Mouse (Mus musculus) left cerebral cortex, adult 6 months (tissue): ENCODE data around the gene Gm21698. TPM values are rescaled to one million over a fixed set of nuclear protein-coding genes. Genes with fewer than 3 reads are reported as not detected.

ENCODE experiments used
- long read RNA-seq, 2 experiments: library from polyadenylated mRNA; unstranded; transcript quantifications; one replicate each; pipeline ENCODE4 v2.0.0; 2019 to 2020
- polyA plus RNA-seq: library from polyadenylated mRNA; unstranded; fragments of <200 nt; fragmentation: Nextera tagmentation; gene quantifications from 2 replicates; pipeline ENCODE4 v1.2.3, GENCODE M21; 2021

Gene Gm21698
- 0.09 TPM in 1 of 2 replicates, not detected in the other for polyA plus RNA-seq
- long read RNA-seq, experiment 1: 0 reads
- long read RNA-seq, experiment 2: 0 reads

DNA sequence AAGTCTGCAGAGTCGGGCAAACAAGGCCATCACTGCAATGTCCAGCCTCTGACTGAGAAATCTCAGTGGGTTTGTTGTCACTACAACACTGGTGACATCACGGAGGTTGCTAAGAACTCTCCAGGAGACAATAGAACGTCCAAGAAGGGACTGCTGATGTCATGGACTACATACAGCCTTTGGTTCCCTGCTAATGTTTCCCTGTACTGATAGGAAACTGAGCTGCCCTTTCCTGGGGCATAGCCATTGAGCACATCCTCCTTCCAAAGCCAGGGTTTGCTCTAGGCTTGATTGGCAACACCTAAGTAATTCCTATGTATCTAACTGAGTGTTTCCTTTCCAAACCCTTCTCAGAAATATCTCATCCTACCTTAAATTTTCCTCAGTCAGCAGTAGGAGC is at the start of gene Gm21698:
TSS of gene Gm21698 (minus strand) at position 101 of the 400 bp plus-strand sequence.

DNA sequence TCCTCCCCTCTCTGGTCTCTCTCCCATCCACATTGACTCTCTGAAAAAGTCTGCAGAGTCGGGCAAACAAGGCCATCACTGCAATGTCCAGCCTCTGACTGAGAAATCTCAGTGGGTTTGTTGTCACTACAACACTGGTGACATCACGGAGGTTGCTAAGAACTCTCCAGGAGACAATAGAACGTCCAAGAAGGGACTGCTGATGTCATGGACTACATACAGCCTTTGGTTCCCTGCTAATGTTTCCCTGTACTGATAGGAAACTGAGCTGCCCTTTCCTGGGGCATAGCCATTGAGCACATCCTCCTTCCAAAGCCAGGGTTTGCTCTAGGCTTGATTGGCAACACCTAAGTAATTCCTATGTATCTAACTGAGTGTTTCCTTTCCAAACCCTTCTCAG is 34.4 kb upstream of the Gm21698 start, which contains the start of gene Gm5862:
TSS of gene Gm5862 (minus strand) at position 101 of the 400 bp plus-strand sequence.

DNA sequence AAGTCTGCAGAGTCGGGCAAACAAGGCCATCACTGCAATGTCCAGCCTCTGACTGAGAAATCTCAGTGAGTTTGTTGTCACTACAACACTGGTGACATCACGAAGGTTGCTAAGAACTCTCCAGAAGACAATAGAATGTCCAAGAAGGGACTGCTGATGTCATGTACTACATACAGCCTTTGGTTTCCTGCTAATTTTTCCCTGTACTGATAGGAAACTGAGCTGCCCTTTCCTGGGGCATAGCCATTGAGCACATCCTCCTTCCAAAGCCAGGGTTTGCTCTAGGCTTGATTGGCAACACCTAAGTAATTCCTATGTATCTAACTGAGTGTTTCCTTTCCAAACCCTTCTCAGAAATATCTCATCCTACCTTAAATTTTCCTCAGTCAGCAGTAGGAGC is 16.2 kb upstream of the Gm21698 start, which contains the start of gene Gm1979:
TSS of gene Gm1979 (minus strand) at position 101 of the 400 bp plus-strand sequence.

DNA sequence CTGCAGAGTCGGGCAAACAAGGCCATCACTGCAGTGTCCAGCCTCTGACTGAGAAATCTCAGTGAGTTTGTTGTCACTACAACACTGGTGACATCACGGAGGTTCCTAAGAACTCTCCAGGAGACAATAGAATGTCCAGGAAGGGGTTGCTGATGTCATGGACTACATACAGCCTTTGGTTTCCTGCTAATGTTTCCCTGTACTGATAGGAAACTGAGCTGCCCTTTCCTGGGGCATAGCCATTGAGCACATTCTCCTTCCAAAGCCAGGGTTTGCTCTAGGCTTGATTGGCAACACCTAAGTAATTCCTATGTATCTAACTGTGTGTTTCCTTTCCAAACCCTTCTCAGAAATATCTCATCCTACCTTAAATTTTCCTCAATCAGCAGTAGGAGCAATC is 15.9 kb downstream of the Gm21698 start, which contains the start of gene Gm21680:
TSS of gene Gm21680 (minus strand) at position 101 of the 400 bp plus-strand sequence.

DNA sequence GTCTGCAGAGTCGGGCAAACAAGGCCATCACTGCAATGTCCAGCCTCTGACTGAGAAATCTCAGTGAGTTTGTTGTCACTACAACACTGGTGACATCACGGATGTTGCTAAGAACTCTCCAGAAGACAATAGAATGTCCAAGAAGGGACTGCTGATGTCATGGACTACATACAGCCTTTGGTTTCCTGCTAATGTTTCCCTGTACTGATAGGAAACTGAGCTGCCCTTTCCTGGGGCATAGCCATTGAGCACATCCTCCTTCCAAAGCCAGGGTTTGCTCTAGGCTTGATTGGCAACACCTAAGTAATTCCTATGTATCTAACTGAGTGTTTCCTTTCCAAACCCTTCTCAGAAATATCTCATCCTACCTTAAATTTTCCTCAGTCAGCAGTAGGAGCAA is 34.1 kb downstream of the Gm21698 start, which contains the start of gene Gm21671:
TSS of gene Gm21671 (minus strand) at position 101 of the 400 bp plus-strand sequence.

DNA sequence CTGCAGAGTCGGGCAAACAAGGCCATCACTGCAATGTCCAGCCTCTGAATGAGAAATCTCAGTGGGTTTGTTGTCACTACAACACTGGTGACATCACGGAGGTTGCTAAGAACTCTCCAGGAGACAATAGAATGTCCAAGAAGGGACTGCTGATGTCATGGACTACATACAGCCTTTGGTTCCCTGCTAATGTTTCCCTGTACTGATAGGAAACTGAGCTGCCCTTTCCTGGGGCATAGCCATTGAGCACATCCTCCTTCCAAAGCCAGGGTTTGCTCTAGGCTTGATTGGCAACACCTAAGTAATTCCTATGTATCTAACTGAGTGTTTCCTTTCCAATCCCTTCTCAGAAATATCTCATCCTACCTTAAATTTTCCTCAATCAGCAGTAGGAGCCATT is 46.2 kb downstream of the Gm21698 start, which contains the start of gene Gm21663:
TSS of gene Gm21663 (minus strand) at position 101 of the 400 bp plus-strand sequence.

Other genes starting within 250 kb of the Gm21698 start
- 163 and 185 TPM in 2 replicates for gene Actr3b, start 228.7 kb downstream of the Gm21698 start, polyA plus RNA-seq
- not detected in 2 replicates for gene Gm21663, start 46.3 kb downstream of the Gm21698 start, polyA plus RNA-seq
- gene Gm21671, start 34.2 kb downstream of the Gm21698 start, polyA plus RNA-seq: 0.05 TPM in 1 of 2 replicates, not detected in the other
- 0.09 TPM in 1 of 2 replicates, not detected in the other for gene Gm21680, start 16.0 kb downstream of the Gm21698 start, polyA plus RNA-seq
- gene Gm1979, start 16.1 kb upstream of the Gm21698 start, polyA plus RNA-seq: 0.06 TPM in 1 of 2 replicates, not detected in the other
- gene Gm5862, start 34.3 kb upstream of the Gm21698 start, polyA plus RNA-seq: 0.10 TPM in 1 of 2 replicates, not detected in the other
- gene Speer4a, start 50.9 kb upstream of the Gm21698 start, polyA plus RNA-seq: 0.06 and 0.18 TPM in 2 replicates
- not detected in 2 replicates for gene Gm7347, start 69.9 kb upstream of the Gm21698 start, polyA plus RNA-seq
- gene Gm10471, start 100.6 kb upstream of the Gm21698 start, polyA plus RNA-seq: not detected in 2 replicates
- gene 5031410I06Rik, start 116.7 kb upstream of the Gm21698 start, polyA plus RNA-seq: 0.06 TPM in 1 of 2 replicates, not detected in the other
- not detected in 2 replicates for gene Gm10220, start 132.8 kb upstream of the Gm21698 start, polyA plus RNA-seq